Mouse (Mus musculus): ENCODE data around the gene Slc6a6. TPM values are rescaled to one million over a fixed set of nuclear protein-coding genes. Genes with fewer than 3 reads are reported as not detected.

Slc6a6 gene
- total and polyA plus RNA-seq, 3 experiments = 54.6 to 90.0 TPM; not detected in 1

GRCm38 (mm10) chr6:91698831-91699230 lies 15.0 kb downstream of the Slc6a6 start:
- Histone ChIP-seq H3K27ac (ENCODE audit: control insufficient read depth, low read depth, low read length) (peak overlapping the region; percentile 25; the same call in 1 of the 2 replicates), H3K27me3 (ENCODE audit: control insufficient read depth in 1 of 2, insufficient read depth in 2 of 2, low read length in 2 of 2) (no peaks in the 10 kb centered on the region), H3K79me2 (ENCODE audit: control insufficient read depth, insufficient read depth, low read length, poor library complexity) (peaks cover 6% of the 10 kb centered on the region; the same call in 1 of the 2 replicates), H3K9me3 (replicated peaks; ENCODE audit: insufficient read depth, low read length) (no peaks in the 10 kb centered on the region), H3K4me1 (ENCODE audit: control insufficient read depth in 1 of 2, insufficient read depth in 2 of 2, low read length in 2 of 2) (peaks cover 8 to 20% of the 10 kb centered on the region in 2 experiments), H3K9ac (ENCODE audit: control insufficient read depth, low read depth, low read length, poor library complexity, severe bottlenecking) (no peak overlapping the region), H3K36me3 (ENCODE audit: control insufficient read depth in 1 of 2, insufficient read depth in 2 of 2, low read length in 2 of 2) (peaks cover 6 to 12% of the 10 kb centered on the region in 2 experiments; a peak in 3 of 4 replicates), H3K4me3 (ENCODE audit: control insufficient read depth in 1 of 2, insufficient read depth in 1 of 2, low read depth in 2 of 2, low read length in 2 of 2) (no peak overlapping the region)
- no peak for TF ChIP-seq RCOR1 (IDR thresholded peaks at IDR 0.05; ENCODE audit: low read depth, low read length)
- TF ChIP-seq MAZ (IDR thresholded peaks at IDR 0.05; ENCODE audit: low read depth, low read length) = 0 out of 2 replicates have a peak, but pooled peaks have one; percentile 18
- TF ChIP-seq EP300 (IDR thresholded peaks at IDR 0.05; ENCODE audit: low read depth in 1 of 2, low read length in 2 of 2) = no peak
- TF ChIP-seq CHD2 (IDR thresholded peaks at IDR 0.05; ENCODE audit: low read length) = no peak
- no peak for TF ChIP-seq CTCF (IDR thresholded peaks at IDR 0.05 in 2 of 3, conservative IDR thresholded peaks at IDR 0.05 in 1 of 3; ENCODE audit: control insufficient read depth in 1 of 3, insufficient read depth in 1 of 3, low read depth in 2 of 3, low read length in 3 of 3, poor library complexity in 1 of 3, severe bottlenecking in 1 of 3)
- TF ChIP-seq ETS1 (IDR thresholded peaks at IDR 0.05; ENCODE audit: low read depth, low read length) = 0 out of 2 replicates have a peak, but pooled peaks have one; percentile 19
- no peak for TF ChIP-seq UBTF (IDR thresholded peaks at IDR 0.05; ENCODE audit: borderline replicate concordance, insufficient read depth, low read depth, low read length)
- TF ChIP-seq ZMIZ1 (IDR thresholded peaks at IDR 0.05; ENCODE audit: low read depth, low read length) = no peak
- no peak for TF ChIP-seq POLR2AphosphoS2 (IDR thresholded peaks at IDR 0.05; ENCODE audit: low read length)
- DNase-seq (ENCODE audit: low read depth, low spot score) = peak; percentile 78

- no peak overlapping the region for H3K4me3 ChIP-seq (ENCODE audit: control insufficient read depth in 1 of 2, insufficient read depth in 1 of 2, low read depth in 2 of 2, low read length in 2 of 2)
- peaks cover 4% of the 10 kb centered on the region; the same call in 1 of the 2 replicates for H3K79me2 ChIP-seq (ENCODE audit: control insufficient read depth, insufficient read depth, low read length, poor library complexity)
- H3K36me3 ChIP-seq (ENCODE audit: control insufficient read depth in 1 of 2, insufficient read depth in 2 of 2, low read length in 2 of 2) = peaks cover 6 to 12% of the 10 kb centered on the region in 2 experiments; a peak in 3 of 4 replicates
- peak; percentile 95 for TF ChIP-seq ETS1 (IDR thresholded peaks at IDR 0.05; ENCODE audit: low read depth, low read length)
- TF ChIP-seq POLR2AphosphoS2 (IDR thresholded peaks at IDR 0.05; ENCODE audit: low read length) = no peak
- TF ChIP-seq RCOR1 (IDR thresholded peaks at IDR 0.05; ENCODE audit: low read depth, low read length) = peak; percentile 76
- TF ChIP-seq MEF2A (IDR thresholded peaks at IDR 0.05; ENCODE audit: extremely low read depth, insufficient replicate concordance, low read depth, low read length, poor library complexity, severe bottlenecking) = no peak
- TF ChIP-seq JUND (IDR thresholded peaks at IDR 0.05; ENCODE audit: low read depth, low read length) = no peak
- TF ChIP-seq GABPA (IDR thresholded peaks at IDR 0.05; ENCODE audit: low read depth, low read length) = peak; percentile 51; the same call in 1 of the 2 replicates
- no peak for TF ChIP-seq USF1 (IDR thresholded peaks at IDR 0.05; ENCODE audit: low read depth, low read length)
- peak; percentile 33 for TF ChIP-seq TAL1 (IDR thresholded peaks at IDR 0.05; ENCODE audit: low read length)
- TF ChIP-seq CTCF (IDR thresholded peaks at IDR 0.05 in 2 of 3, conservative IDR thresholded peaks at IDR 0.05 in 1 of 3; ENCODE audit: control insufficient read depth in 1 of 3, insufficient read depth in 1 of 3, low read depth in 2 of 3, low read length in 3 of 3, poor library complexity in 1 of 3, severe bottlenecking in 1 of 3) = no peak
- peak; percentile 87 for TF ChIP-seq GATA1 (IDR thresholded peaks at IDR 0.05; ENCODE audit: low read depth, low read length)
- peak; percentile 81 for TF ChIP-seq SIN3A (IDR thresholded peaks at IDR 0.05; ENCODE audit: low read length)
- no peak for TF ChIP-seq CHD2 (IDR thresholded peaks at IDR 0.05; ENCODE audit: low read length)
- peak; percentile 42; the same call in 1 of the 2 replicates for TF ChIP-seq MXI1 (IDR thresholded peaks at IDR 0.05; ENCODE audit: low read depth, low read length)
- TF ChIP-seq NELFE (IDR thresholded peaks at IDR 0.05; ENCODE audit: low read depth, low read length) = no peak
- TF ChIP-seq BHLHE40 (IDR thresholded peaks at IDR 0.05; ENCODE audit: borderline replicate concordance, low read depth, low read length) = no peak
- TF ChIP-seq MYC (IDR thresholded peaks at IDR 0.05; ENCODE audit: low read depth, low read length) = no peak
- no peak for TF ChIP-seq ZMIZ1 (IDR thresholded peaks at IDR 0.05; ENCODE audit: low read depth, low read length)
- no peak for TF ChIP-seq MYB (IDR thresholded peaks at IDR 0.05; ENCODE audit: low read depth, low read length)
- no peak for TF ChIP-seq HCFC1 (IDR thresholded peaks at IDR 0.05; ENCODE audit: low read depth, low read length)
- no peak for TF ChIP-seq SMC3 (IDR thresholded peaks at IDR 0.05; ENCODE audit: low read depth, low read length)
- peak; percentile 83 for TF ChIP-seq TCF12 (IDR thresholded peaks at IDR 0.05; ENCODE audit: low read depth, low read length)
- TF ChIP-seq MAX (IDR thresholded peaks at IDR 0.05; ENCODE audit: low read length) = no peak
- no peak for TF ChIP-seq E2F4 (IDR thresholded peaks at IDR 0.05; ENCODE audit: borderline replicate concordance, low read depth, low read length)
- no peak for TF ChIP-seq TBP (IDR thresholded peaks at IDR 0.05; ENCODE audit: low read depth, low read length)
- peak; percentile 82 to 85 for TF ChIP-seq EP300 (IDR thresholded peaks at IDR 0.05; ENCODE audit: low read depth in 1 of 2, low read length in 2 of 2)
- no peaks in the 10 kb centered on the region for H3K27me3 ChIP-seq (ENCODE audit: control insufficient read depth in 1 of 2, insufficient read depth in 2 of 2, low read length in 2 of 2)
- H3K9me3 ChIP-seq (replicated peaks; ENCODE audit: insufficient read depth, low read length) = no peaks in the 10 kb centered on the region
- peaks cover 8 to 20% of the 10 kb centered on the region in 2 experiments for H3K4me1 ChIP-seq (ENCODE audit: control insufficient read depth in 1 of 2, insufficient read depth in 2 of 2, low read length in 2 of 2)
- H3K9ac ChIP-seq (ENCODE audit: control insufficient read depth, low read depth, low read length, poor library complexity, severe bottlenecking) = no peak overlapping the region
- peak overlapping the region; percentile 25 for H3K27ac ChIP-seq (ENCODE audit: control insufficient read depth, low read depth, low read length)
- DNase-seq (ENCODE audit: low read depth, low spot score) = peak; percentile 59
These were observed 15.8 kb downstream of the Slc6a6 start for GRCm38 (mm10) chr6:91699482-91700200.
